Mouse (Mus musculus) T-helper 17 cell (primary cell): ENCODE results near the gene Mettl24.

ENCODE experiments used
- in situ Hi-C, 2 experiments: fragments of 300-600 bp; cut with MboI, MseI; formaldehyde crosslinking; loops; 1 replicate in 1 of 2; 2 replicates in 1 of 2; pipeline ENCODE4 v1.15.1; 2025; ENCODE audit warnings: high pct_unique_total_duplicates in 2 of 2

The Mettl24 gene

GRCm38 (mm10) chr10:40684326-40684725 lies 1.2 kb downstream of the Mettl24 start:
- in situ Hi-C loops = no loop called here

GRCm38 (mm10) chr10:40685641-40686040 lies 2.6 kb downstream of the Mettl24 start:
- in situ Hi-C loops = no loop called here

- in situ Hi-C loops = no loop called here
Measured at GRCm38 (mm10) chr10:40686976-40687375, 3.9 kb downstream of the Mettl24 start.

GRCm38 (mm10) chr10:40687407-40687806 lies 4.3 kb downstream of the Mettl24 start:
- in situ Hi-C loops = no loop called here

- in situ Hi-C loops = no loop called here
Measured at GRCm38 (mm10) chr10:40688266-40688665, 5.2 kb downstream of the Mettl24 start.

- in situ Hi-C loops = no loop called here
Measured at GRCm38 (mm10) chr10:40688873-40689272, 5.8 kb downstream of the Mettl24 start.

GRCm38 (mm10) chr10:40698652-40699051 lies 15.6 kb downstream of the Mettl24 start:
- in situ Hi-C loops = no loop called here

- in situ Hi-C loops = no loop called here
Measured at GRCm38 (mm10) chr10:40711127-40711526, 28.0 kb downstream of the Mettl24 start.

- in situ Hi-C loops = no loop called here
Measured at GRCm38 (mm10) chr10:40713018-40713608, 30.0 kb downstream of the Mettl24 start.

GRCm38 (mm10) chr10:40713829-40714228 lies 30.7 kb downstream of the Mettl24 start:
- in situ Hi-C loops = no loop called here

GRCm38 (mm10) chr10:40715151-40715550 lies 32.1 kb downstream of the Mettl24 start:
- in situ Hi-C loops = no loop called here

GRCm38 (mm10) chr10:40716296-40716695 lies 33.2 kb downstream of the Mettl24 start:
- in situ Hi-C loops = no loop called here

- in situ Hi-C loops = no loop called here
Measured at GRCm38 (mm10) chr10:40716713-40717112, 33.6 kb downstream of the Mettl24 start.

- in situ Hi-C loops = no loop called here
Measured at GRCm38 (mm10) chr10:40718362-40718761, 35.3 kb downstream of the Mettl24 start.

- in situ Hi-C loops = no loop called here
Measured at GRCm38 (mm10) chr10:40719062-40719461, 36.0 kb downstream of the Mettl24 start.

- in situ Hi-C loops = no loop called here
Measured at GRCm38 (mm10) chr10:40720883-40721282, 37.8 kb downstream of the Mettl24 start.

GRCm38 (mm10) chr10:40724342-40724741 lies 41.3 kb downstream of the Mettl24 start:
- in situ Hi-C loops = no loop called here

GRCm38 (mm10) chr10:40725066-40725465 lies 42.0 kb downstream of the Mettl24 start:
- in situ Hi-C loops = no loop called here

GRCm38 (mm10) chr10:40725471-40725870 lies 42.4 kb downstream of the Mettl24 start:
- in situ Hi-C loops = no loop called here

- in situ Hi-C loops = no loop called here
Measured at GRCm38 (mm10) chr10:40726288-40726902, 43.3 kb downstream of the Mettl24 start.

GRCm38 (mm10) chr10:40726989-40727388 lies 43.9 kb downstream of the Mettl24 start:
- in situ Hi-C loops = no loop called here

GRCm38 (mm10) chr10:40730200-40730599 lies 47.1 kb downstream of the Mettl24 start:
- in situ Hi-C loops = loop anchor here in 1 of 2 experiments (10.0 kb wide), 1 partner anchor 465 kb away; no protein-coding TSS in a partner anchor

- in situ Hi-C loops = loop anchor here in 1 of 2 experiments (10.0 kb wide), 1 partner anchor 468 kb away; no protein-coding TSS in a partner anchor
Measured at GRCm38 (mm10) chr10:40733291-40733690, 50.2 kb downstream of the Mettl24 start.
